Mouse (Mus musculus) 416B (cell line): ENCODE measurements at regions not wholly inside any gene's neighbourhood (a gene's known extent, or its start where the extent isn't known, plus 50 kb on each side); places are given as distances from the start of the nearest gene placed in this dataset.
"Not testable (repeated sequence)": the region's sequence is repeated elsewhere in the genome, so short reads cannot be mapped to it uniquely, and the experiment has no call there.

Experiments
- DNase-seq: peaks from one replicate; pipeline ENCODE4 v3.0.0; 2011; ENCODE audit warnings: low read depth

DNA sequence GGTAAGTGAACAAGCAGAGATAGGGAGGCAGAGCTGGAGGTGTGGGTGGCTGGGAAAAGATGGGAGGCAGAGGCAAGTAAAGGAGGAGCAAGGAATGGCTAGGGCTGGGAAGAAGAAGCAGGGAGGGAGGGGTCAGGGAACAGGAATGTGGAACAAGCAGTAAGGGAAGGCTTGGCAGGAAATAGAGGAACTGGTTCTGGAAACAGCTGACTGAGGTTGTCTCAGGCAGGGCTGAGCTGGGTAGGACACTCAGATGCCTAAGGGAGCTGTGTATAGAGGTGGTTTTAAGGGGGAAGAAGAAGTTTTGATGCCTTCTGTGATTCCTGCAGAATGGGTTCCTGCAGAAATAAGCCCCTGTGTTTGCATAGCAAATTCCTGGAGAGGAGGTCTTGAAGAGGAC is 92.7 kb downstream of the Nucb2 start:
- no peak for DNase-seq

DNA sequence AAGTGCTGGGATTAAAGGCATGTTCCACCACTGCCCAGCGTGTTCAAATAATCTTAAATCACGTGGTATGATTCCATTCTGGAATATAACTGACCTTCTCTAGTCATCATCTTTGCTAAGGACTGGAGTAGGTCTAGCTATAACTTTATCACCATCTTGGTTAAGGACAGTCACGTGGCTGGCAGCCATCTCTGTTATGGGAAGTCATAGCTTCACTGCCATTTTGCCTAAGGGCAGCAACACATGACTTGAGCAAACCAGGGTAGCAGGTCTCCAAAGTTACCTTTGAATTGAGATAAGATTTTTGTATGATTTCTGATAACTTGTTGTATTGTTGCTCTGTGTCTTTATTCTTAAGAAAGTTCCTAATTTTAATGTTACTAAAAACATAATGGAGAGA is 96.2 kb downstream of the Nucb2 start:
- no peak for DNase-seq

DNA sequence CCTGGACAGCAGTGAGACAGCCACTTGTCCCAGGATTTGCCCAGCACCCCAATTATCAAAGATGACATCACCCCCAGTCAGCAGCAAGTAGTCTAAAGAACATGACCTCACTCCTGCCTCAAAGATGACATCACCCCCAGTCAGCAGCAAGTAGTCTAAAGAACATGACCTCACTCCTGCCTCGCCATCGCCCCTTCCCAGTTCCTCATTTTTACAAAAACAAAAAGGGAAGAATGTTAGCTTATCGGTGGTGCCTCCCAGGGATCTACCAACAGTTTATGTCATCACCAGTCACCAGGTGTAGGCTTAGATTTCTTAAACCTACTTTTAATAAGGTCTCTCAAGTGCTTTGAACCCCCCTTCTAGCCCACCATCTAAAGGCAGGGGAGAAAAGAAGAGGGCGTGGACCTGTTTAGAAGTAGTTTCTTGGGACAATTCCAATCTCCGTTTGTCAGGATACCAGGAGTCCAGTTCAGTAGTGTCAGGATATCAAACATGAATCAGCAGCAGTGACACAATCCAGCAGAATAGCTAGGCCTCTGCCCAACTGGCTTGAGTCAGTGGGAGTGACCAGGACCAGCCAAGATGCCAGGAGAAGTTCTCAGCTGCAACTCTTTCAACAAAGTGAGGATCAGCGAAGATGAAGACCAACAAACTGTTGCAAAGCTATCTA is 99.1 kb downstream of the Nucb2 start:
- peak; percentile 30 for DNase-seq

DNA sequence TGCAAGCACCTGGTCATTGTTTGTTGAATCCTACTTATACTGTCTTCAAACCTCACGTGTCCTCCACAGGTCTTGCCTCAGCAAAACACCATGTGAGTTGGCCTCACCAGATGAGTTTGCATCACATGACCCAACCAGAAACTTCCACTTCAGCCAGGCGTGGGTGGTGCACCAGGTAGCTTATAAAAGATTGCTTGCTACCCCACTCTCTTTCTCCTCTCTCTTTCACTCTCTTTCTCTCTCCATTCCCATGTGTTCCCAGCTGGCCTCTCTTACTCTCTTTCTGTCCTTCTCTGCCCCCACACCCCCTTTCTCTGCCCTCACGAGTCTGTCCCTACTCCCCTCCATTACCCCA is 99.6 kb downstream of the Nucb2 start:
- no peak for DNase-seq

DNA sequence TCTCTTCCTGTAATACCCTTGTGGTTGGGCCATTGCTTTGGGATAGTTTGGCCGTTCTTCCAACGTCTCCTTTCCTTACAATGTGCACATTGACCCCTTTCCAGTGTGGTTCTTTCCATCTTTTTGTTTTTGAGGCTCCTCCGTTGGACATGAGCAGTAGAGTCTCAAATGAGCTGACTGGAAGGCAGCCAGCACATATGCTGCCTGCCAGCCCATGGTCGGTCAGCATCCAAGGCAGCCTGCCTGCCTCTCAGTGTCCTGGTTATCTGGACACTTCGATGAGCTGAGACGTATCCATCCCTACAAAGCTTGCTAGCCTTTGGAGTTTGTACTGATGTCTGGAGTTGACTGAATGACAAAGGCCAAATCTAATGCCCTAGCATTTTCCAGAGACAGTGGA is 102.1 kb downstream of the Nucb2 start:
- DNase-seq = no peak

DNA sequence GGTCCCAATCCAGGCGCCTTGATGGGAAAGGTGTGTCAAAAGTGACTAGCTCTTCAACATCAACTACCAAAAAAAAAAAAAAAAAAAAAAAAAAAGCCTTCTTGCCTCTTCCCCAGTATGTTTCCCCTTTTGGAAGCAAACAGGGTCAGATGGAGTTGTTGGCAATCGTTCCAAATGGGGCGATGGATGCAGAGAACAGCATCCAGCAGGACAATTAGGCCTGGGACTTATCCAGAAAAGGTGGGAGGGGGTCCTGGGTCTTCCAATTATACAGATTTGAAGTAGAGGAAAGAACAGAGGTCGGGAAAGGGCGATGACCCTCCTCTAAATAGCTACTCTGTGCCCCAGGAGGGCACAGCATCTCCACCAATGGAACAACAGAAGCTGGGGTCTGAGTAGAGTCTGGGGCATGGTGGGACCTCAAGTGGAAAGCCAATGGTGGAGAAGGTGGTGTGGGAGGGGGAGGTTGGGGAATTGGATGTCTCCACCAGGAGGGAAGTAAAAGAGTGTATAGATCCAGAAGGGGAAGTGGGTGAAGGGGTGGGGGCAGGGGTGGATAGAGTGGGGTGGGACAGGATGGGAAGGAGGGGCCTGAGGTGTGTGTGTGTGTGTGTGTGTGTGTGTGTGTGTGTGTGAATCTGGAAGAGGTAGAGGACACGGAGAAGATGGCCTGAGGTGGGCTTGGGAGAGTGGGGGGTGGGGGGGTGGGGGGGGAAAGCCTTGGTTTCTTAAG is 102.7 kb downstream of the Nucb2 start:
- DNase-seq = no peak

DNA sequence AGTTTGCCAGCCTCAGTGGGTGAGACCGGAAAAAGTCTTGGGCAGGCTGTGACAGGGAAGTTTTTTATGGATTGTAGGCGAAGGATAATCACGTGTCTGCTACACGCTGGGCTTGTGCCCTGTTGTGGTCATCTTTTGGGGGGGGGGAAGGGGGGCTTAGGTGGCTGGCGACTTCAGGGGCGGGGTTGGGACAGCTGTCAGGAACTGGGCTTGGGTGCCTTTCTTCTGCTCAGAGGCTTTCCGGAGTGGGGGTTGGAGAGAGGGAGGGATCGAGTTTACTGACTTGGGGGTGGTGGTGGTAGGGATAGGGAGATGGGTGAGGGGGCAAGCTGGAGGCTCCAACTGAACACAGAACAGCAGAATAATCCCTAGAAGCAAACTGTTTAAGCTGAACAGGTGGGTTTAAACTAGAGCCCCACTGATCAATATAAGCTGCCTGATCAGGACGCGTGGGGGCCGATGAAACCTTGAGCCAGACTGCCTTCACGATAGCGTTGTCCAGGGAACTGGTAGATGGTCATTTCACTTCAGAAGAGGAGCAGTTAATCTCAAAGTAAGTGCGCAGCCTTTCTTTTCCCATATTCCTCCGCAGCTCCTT is 103.6 kb downstream of the Nucb2 start:
- DNase-seq = no peak

DNA sequence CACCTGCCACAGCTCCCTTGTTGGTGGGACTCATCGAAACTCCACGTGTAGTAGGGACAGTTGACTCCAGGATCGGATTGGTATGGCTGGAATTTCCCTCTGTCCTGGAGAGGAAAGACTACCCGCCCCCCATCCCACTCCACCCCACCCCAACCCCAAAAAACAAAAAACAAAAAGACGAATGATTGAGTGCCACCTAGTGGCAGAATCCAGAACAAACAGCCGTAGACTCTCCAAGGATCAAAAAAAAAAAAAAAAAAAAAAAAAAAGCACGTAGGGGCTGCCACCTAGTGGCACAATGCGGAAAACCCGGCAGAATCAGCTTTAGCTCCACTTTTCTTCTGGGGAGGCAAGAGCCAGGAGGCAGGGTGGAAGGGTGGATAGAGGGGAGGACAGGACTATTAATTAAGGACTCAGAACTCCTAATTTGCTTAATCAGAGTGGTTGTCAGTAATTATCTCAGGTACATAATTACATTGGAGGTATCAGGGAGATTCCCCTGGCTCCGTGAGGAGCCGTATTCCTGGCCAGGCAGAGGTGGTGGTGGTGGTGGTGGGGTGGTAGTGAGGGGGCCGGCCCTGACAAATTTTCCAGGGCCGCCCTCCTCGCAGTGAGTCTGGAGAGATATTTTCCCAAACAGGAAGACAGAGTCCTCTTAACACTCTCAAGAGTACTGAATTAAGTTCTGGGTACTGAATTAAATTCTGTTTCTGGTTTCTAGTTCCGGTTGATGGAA is 104.3 kb downstream of the Nucb2 start:
- DNase-seq = peak; percentile 61

DNA sequence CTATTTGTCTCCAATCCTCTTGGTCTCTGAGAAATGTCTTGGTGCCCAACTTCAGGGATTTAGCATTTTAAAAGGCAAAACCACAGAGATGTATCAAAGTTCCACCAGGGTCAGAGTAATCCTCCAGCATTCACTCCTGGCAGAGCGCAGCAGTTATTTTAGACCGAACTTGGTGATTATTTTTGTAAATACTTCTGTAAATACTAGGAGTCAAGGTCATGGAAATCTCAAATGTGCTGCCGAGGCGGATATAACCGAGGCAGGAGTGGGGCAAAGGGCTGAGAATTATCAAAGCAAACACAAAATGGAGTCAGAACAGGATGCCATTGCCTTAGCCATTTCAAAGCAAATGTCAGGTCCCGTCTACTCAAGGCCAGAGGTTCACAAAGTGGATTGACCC is 105.2 kb downstream of the Nucb2 start:
- no peak for DNase-seq

DNA sequence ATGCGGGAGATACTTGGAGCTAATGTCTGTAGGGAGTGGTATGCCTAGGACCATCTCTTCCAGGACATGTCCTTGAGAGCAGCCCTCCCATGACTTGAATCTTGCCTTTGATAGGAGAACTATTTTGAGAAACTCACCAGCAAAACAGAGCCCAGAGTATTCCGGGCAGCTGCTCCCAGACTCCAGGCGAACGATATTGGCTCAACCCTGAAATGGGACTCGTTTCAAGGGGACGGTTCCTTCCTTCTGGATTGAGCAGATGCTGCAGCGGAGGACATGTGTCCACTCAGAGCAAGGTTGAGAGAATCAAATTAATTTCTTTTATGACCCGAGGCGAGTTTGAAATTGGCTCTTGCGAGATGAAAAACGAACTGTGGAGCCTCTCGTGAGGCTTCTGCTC is 105.7 kb downstream of the Nucb2 start:
- no peak for DNase-seq

DNA sequence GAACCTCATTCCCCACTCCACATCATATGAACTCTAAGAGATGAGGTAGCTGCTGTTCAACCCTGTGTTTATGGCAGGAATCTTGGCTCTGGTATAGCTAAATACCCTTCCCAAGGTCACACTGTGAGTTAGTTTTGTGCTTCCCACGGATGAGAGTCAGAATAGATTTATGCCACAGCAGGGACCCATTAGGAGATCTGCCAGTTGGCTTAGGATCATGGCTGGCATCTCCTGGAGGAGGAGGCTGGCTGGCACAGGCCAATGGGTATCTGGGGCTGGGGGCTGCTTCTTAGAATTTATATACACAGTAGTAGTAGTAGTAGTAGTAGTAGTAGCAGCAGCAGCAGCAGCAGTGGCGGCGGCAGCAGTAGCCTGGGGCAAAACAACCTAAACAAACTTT is 111.8 kb downstream of the Nucb2 start:
- DNase-seq = no peak

DNA sequence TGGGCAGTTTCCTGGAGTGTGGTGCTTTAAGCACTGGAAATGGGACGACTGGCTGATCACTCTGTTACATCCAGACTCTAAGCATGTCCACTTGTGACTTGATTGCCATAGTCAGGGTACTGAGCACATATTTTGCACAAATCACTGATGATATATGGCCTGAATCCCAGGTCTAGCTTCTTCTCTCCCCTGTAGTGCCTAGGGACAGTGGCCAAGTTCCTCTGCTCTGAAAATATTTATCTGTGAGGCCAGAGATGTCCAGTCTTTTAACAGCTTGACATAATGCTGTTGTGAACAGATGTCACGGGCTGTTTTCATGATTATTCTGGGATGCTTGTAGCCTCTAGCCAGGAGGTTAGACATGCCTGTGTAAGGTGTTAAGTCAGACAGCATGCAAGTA is 115.5 kb downstream of the Nucb2 start:
- DNase-seq = no peak

DNA sequence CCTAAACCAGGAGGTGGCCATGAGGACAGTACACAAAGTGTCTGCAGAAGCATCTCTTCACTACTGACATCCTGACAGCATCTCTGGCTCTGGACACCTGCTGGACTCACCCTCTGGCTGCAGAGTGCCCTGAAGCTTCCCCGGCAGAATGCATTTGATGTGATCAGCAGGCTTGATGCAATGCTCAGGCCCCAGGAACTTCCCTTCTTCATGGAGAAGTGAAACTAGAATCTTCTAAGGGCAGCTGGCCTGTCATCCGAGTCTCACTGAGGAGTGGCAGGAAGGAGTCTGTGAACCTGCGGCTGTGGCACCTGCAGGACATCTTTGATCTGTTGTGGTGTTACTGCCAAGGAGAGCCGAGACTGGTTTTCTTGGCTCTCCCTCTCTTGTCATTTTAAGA is 116.2 kb downstream of the Nucb2 start:
- DNase-seq = no peak

DNA sequence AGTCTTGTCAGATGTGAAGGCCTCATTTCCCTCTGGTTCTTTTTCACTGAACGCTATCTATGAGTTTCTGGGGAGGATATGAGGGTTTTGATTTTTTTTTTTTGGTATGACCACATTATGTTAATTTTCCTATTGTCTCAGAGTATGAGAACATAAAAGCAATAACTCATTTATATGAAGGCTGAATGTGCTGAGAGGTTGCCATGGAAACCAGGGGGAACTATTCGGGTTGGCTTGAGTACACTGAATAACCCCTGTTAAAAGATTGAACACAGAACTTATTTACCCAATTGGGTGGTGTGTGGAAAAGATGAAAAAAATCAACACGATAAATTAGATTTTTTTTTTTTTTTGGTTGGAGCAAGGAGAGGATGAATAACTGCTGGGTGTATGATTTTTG is 129.0 kb downstream of the Nucb2 start:
- no peak for DNase-seq

DNA sequence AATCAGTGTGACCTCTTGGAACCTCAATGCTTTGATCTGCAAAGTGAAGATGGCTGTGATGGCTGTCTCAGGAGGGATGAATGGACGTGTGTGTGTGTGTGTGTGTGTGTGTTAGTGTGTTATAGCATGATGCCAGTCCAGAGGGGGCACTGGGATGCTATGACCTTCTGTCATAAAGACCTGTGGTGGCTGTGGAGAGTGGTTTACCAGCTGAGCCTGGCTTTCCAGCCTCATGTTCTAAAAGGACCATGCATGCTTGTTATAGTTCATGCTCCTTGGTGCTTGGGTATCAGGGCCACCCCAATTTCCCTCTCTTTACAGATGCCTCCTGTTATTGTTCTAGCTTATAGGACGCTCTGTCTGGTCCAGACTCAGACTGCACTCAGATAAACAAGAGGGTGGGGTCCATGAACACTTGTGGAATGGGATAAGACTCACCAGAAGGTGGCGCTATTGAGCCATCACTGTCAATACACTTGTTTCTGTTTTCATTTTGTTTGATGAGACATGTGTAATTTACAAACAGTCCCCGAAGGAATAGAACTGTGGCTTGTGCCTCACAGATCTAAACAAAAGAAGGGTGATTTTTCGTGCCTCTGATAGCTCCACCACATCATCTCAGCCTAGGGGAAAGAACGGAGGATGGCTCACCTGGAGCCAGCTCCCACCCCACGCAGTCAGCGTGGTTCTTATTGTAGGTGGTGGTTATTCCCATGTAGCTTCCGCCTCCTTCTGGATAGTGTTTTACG is 140.9 kb downstream of the Nucb2 start:
- DNase-seq = peak; percentile 51

DNA sequence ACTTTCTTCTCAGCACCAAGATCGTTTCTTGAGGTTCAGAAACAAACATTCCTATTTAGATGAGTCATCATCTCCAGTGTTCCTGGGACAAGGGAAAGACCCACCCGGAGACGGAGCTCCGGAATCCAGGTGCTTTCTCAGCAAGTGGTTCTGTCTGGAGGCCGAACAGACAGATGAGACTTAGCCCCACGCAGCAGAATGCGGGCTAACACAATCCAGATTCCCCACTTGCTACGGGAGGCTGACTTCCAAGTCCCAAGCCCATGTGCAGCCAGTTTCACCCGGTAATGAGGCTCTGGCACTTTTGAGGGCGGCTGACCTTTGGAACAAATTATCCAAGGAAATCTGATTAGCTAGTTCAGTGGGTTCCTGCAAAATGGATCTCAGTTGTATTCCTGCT is 150.3 kb downstream of the Nucb2 start:
- no peak for DNase-seq

DNA sequence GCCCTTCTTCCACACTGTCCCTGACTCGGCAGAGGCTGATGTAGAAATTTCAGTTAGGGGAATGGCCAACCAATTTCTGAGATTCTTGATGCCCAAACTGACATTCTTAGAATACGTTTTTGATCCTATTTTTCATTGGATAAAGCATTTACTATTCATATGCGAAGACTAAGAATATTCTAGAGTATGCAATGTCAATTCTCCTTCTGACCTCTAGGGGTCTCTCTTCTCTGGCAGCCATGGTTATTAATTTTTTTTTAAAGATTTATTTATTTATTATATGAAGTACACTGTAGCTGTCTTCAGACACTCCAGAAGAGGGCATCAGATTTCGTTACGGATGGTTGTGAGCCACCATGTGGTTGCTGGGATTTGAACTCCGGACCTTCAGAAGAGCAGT is 152.9 kb downstream of the Nucb2 start:
- not testable (repeated sequence) for DNase-seq

DNA sequence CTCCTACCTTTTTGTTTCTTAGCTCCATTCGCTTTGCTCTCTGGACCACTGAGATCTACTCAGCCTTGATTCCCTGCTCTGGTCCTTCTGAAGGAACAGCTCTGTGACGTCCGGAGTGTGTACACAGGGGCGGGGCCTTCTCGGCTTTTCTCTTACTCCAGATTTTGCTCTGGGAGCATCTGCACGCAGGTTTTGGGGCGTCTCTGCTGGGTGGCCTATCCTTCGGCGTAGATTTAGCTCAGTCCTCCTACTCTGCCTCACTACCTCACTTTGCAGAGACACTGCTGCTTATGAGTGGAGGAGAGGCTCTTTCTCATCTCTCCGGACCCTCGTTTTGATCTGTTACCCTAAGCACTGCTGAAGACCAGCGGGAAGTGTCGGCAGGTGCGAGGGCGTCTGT is 161.4 kb downstream of the Nucb2 start:
- DNase-seq = no peak

DNA sequence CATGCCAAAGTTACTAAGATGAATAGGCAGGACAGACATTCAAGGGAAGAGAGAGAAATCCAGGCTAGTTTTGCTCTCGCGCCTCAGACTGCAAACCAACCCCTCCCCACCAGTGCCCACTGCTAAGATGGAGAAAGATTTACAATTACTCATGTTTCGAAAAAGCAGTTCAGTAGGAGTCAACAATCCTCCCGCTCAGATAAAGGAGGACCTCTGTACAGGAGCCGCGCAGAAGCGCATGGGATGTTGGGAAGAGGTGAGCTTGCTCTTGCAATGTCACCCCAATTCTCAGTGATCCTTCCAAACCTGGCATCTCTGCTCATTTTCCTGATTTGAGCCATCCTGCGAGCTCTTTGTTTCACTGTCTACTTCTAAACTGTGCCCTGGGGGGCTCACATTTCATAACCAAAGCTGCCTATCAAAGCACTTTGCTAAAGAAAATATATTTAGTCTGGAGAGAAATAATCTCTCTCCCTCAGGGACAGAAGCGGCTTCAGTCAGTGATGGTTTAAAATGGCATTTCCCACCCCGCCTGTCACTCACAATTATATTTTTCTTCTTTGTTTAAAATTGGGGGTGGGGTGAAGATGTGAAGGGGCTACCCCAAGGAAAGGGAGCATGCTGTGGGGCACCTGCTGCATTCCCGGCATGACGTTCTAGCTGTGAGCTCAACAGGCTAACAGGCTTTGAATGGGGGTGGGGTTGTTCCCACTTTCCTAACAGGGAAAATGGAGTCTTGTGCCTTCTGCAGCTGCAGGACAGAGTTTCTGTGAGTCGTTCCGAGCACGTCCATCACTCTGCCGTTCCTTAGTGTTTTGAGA is 170.2 kb downstream of the Nucb2 start:
- DNase-seq = no peak

DNA sequence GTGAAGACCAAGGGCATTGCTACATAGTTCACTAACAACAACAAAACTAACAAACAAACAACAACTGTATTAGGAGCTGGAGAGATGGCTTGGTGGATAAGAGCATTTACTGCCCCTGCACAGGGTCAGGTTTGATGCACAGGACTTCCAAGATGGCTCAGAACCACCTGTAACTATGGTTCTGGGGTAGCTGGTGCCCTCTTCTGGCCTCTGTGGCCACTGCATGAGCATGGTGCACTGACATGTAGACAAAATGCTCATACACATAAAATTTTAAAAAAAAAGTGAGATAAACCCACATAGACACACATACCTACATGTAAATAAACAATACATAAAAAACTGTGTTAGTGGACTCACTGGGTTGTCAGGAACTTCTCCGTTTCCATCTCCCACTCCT is 172.5 kb downstream of the Nucb2 start:
- DNase-seq = no peak

DNA sequence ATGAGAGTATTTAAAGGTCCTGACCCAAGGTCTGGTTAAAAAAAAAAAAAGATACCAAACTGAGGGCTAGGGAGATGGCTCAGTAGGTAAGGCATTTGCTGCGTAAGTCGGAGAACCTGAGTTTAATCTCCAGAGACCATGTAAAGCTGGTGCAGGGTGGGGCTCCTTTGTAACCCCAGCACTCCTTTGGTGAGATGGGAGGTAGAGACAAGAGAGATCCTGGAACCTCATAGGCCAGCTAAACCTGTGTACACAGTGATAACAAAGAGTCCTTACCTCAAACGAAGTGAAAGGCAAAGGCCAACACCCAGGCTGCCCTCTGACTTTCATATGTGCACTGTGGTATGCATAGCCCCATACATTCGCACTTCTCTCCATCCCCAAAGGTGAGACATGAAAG is 175.0 kb downstream of the Nucb2 start:
- DNase-seq = no peak
